Mouse (Mus musculus): ENCODE data around the gene Anxa1. TPM values are rescaled to one million over a fixed set of nuclear protein-coding genes. Genes with fewer than 3 reads are reported as not detected.

Anxa1 gene
- total RNA-seq (2014; fragmentation: Nextera tagmentation) (195 and 239 TPM in 2 replicates), total RNA-seq (2017) (534 and 546 TPM in 2 replicates)

- peak; percentile 73 for ATAC-seq (replicated peaks; ENCODE audit: poor library complexity, severe bottlenecking)
Observed at GRCm38 (mm10) chr19:20390455-20390994, at the start of gene Anxa1. TSS of gene Anxa1 (minus strand) at chr19:20390944.

GRCm38 (mm10) chr19:20437043-20437442, 46.3 kb upstream of the Anxa1 start:
- ATAC-seq (replicated peaks; ENCODE audit: poor library complexity, severe bottlenecking) = no peak

GRCm38 (mm10) chr19:20434541-20434940, 43.8 kb upstream of the Anxa1 start:
- peak; percentile 91 for ATAC-seq (replicated peaks; ENCODE audit: poor library complexity, severe bottlenecking)

GRCm38 (mm10) chr19:20433966-20434365, 43.2 kb upstream of the Anxa1 start:
- ATAC-seq (replicated peaks; ENCODE audit: poor library complexity, severe bottlenecking) = no peak

- ATAC-seq (replicated peaks; ENCODE audit: poor library complexity, severe bottlenecking) = no peak
Observed at GRCm38 (mm10) chr19:20426443-20427161, 35.9 kb upstream of the Anxa1 start.

- ATAC-seq (replicated peaks; ENCODE audit: poor library complexity, severe bottlenecking) = no peak
Observed at GRCm38 (mm10) chr19:20411276-20411675, 20.5 kb upstream of the Anxa1 start.

- peak; percentile 96 for ATAC-seq (replicated peaks; ENCODE audit: poor library complexity, severe bottlenecking)
Observed at GRCm38 (mm10) chr19:20409541-20410528, 19.1 kb upstream of the Anxa1 start.

- ATAC-seq (replicated peaks; ENCODE audit: poor library complexity, severe bottlenecking) = no peak
Observed at GRCm38 (mm10) chr19:20406475-20406874, 15.7 kb upstream of the Anxa1 start.

GRCm38 (mm10) chr19:20405015-20405414, 14.3 kb upstream of the Anxa1 start:
- ATAC-seq (replicated peaks; ENCODE audit: poor library complexity, severe bottlenecking) = no peak

GRCm38 (mm10) chr19:20403740-20404139, 13.0 kb upstream of the Anxa1 start:
- ATAC-seq (replicated peaks; ENCODE audit: poor library complexity, severe bottlenecking) = peak; percentile 74

- ATAC-seq (replicated peaks; ENCODE audit: poor library complexity, severe bottlenecking) = peak; percentile 77
Observed at GRCm38 (mm10) chr19:20403219-20403618, 12.5 kb upstream of the Anxa1 start.

- ATAC-seq (replicated peaks; ENCODE audit: poor library complexity, severe bottlenecking) = peak; percentile 47; the same call in 1 of the 2 replicates
Observed at GRCm38 (mm10) chr19:20402516-20403200, 11.9 kb upstream of the Anxa1 start.

- ATAC-seq (replicated peaks; ENCODE audit: poor library complexity, severe bottlenecking) = no peak
Observed at GRCm38 (mm10) chr19:20401961-20402360, 11.2 kb upstream of the Anxa1 start.

GRCm38 (mm10) chr19:20399187-20399586, 8.4 kb upstream of the Anxa1 start:
- no peak for ATAC-seq (replicated peaks; ENCODE audit: poor library complexity, severe bottlenecking)

GRCm38 (mm10) chr19:20397092-20397491, 6.3 kb upstream of the Anxa1 start:
- peak; percentile 69 for ATAC-seq (replicated peaks; ENCODE audit: poor library complexity, severe bottlenecking)

- ATAC-seq (replicated peaks; ENCODE audit: poor library complexity, severe bottlenecking) = peak; percentile 51
Observed at GRCm38 (mm10) chr19:20393556-20394274, 3.0 kb upstream of the Anxa1 start.

GRCm38 (mm10) chr19:20389723-20390122, 1.0 kb downstream of the Anxa1 start:
- no peak for ATAC-seq (replicated peaks; ENCODE audit: poor library complexity, severe bottlenecking)

GRCm38 (mm10) chr19:20389245-20389644, 1.5 kb downstream of the Anxa1 start:
- ATAC-seq (replicated peaks; ENCODE audit: poor library complexity, severe bottlenecking) = peak; percentile 49

- no peak for ATAC-seq (replicated peaks; ENCODE audit: poor library complexity, severe bottlenecking)
Observed at GRCm38 (mm10) chr19:20388276-20388675, 2.5 kb downstream of the Anxa1 start.
